Mouse (Mus musculus) neural tube, embryonic 14.5 days (tissue): Measurements from ENCODE around the gene Psme4. TPM values are rescaled to one million over a fixed set of nuclear protein-coding genes. Genes with fewer than 3 reads are reported as not detected.

ENCODE experiments used
- ATAC-seq: fragments of 200-750 bp; cut with Nextera tagmentation; 2 replicates; pipeline ENCODE4 v1.8.0; 2017; ENCODE audit warnings: low read depth, mild to moderate bottlenecking, moderate TSS enrichment, moderate library complexity
- H3K27ac ChIP-seq: fragments of 300-500 bp; sonication (generic); 2 replicates; pipeline ENCODE4 v1.5.1; 2014; ENCODE audit warnings: low read depth, mild to moderate bottlenecking, control low read depth, low read length, moderate library complexity, mixed read lengths
- H3K27me3 ChIP-seq: fragments of 300-500 bp; sonication (generic); 2 replicates; pipeline ENCODE4 v1.6.1; 2014; ENCODE audit warnings: low read length; ENCODE audit not compliant: control insufficient read depth, insufficient read depth
- H3K36me3 ChIP-seq: fragments of 300-500 bp; sonication (generic); 2 replicates; pipeline ENCODE4 v1.6.1; 2014; ENCODE audit warnings: low read length, mixed read lengths; ENCODE audit not compliant: control insufficient read depth, insufficient read depth
- H3K4me1 ChIP-seq: fragments of 300-500 bp; sonication (generic); 2 replicates; pipeline ENCODE4 v1.6.1; 2014; ENCODE audit warnings: low read length; ENCODE audit not compliant: control insufficient read depth, insufficient read depth
- H3K4me2 ChIP-seq: fragments of 300-500 bp; sonication (generic); 2 replicates; pipeline ENCODE4 v1.6.1; 2014; ENCODE audit warnings: mild to moderate bottlenecking, low read depth, low read length, control low read depth
- H3K4me3 ChIP-seq: fragments of 300-500 bp; sonication (generic); 2 replicates; pipeline ENCODE4 v1.5.1; 2014; ENCODE audit warnings: low read depth, low read length, control low read depth, mixed read lengths
- H3K9ac ChIP-seq: fragments of 300-500 bp; sonication (generic); replicated peaks from 2 replicates; pipeline ENCODE4 v1.6.1; 2014; ENCODE audit warnings: low read depth, mild to moderate bottlenecking, control low read depth, low read length, mixed read lengths
- H3K9me3 ChIP-seq: fragments of 300-500 bp; sonication (generic); 2 replicates; pipeline ENCODE4 v1.6.1; 2016; ENCODE audit warnings: low read length; ENCODE audit not compliant: control insufficient read depth
- WGBS: fragments of 180-500 bp; shearing (Covaris S2); extraction: QIAGEN DNeasy Blood & Tissue Kit; methylation state at CpG from one replicate; pipeline ENCODE4 v1.1.7; 2014; 5-methylcytosine and 5-hydroxymethylcytosine counted together
- polyA plus RNA-seq: library from polyadenylated mRNA; unstranded; fragments of >200 nt; fragmentation: Nextera tagmentation; extraction: Ambion mirVana; gene quantifications from 2 replicates; pipeline ENCODE4 v1.2.1, GENCODE M21; 2014

Gene Psme4
- polyA plus RNA-seq = 27.2 and 28.1 TPM in 2 replicates

DNA sequence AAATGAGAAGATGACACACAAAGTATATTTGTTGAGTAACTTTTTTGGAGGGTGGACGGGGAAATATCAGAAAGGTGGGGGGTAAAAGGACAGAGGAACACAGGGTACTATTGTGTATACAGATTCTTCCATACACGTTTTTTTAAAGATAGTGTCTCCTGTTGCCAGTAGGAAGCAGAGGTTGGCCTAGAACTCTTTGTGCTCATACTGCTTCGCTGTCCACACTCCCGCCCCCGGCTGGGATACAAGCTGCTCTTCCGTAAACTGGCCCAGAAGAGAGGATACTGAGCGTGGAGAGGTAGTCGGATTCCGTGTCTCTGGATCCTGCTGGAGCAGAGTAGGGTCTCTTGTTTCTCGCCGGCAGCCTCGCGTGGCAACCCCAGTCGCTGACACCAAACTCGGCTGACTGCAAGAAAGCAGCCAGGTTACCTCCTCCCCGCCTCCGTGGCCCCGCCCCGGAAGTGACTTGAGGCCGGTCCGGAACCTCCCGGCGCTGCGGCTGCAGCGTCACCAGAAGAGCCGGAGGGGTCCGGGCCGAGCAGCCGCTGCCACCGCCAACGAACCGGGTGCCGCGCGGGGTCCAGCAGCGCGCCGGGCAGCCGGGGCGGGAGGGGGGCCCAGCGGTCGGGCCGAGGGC lies at the start of gene Psme4:
Psme4 (plus strand) TSS at position 460 of the 637 bp plus-strand sequence.
- H3K4me2 ChIP-seq = peak within 1 kb of the TSS; percentile 75
- peaks cover 23% of the 10 kb centered on the region for H3K4me1 ChIP-seq
- no peaks in the 10 kb centered on the region for H3K36me3 ChIP-seq
- H3K27me3 ChIP-seq = 0 out of 2 replicates have a peak, but pooled peaks cover 2% of the 10 kb centered on the region
- H3K4me3 ChIP-seq = peak within 1 kb of the TSS; percentile 100
- WGBS = under 1% methylated on average over 40 of the region's 43 CpGs
- no peaks in the 10 kb centered on the region for H3K9me3 ChIP-seq
- peak within 1 kb of the TSS; percentile 99 for H3K9ac ChIP-seq
- peak; percentile 98 for ATAC-seq
- H3K27ac ChIP-seq = peak within 1 kb of the TSS; percentile 95

DNA sequence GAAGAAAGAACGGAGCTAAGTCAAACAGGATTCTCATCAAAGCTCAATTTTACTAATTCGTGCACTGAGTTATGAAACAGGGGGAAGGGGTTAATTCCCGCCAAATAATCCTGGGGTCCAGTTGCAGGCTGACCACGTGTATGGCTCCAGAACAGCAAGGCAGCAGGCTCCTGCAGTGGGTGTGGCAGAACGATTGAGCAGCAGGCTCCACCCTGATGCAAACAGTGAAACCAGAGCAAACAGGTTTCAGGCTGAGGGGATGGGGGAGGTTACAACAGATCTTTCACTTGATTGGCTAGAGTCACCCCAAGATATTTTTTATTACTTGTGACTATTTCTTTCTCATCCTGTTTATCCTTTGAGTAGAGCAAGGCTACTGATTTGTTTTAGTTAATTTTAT lies 48.1 kb upstream of the Psme4 start:
- WGBS = 61% methylated on average over 5 of the region's 5 CpGs
- Histone ChIP-seq H3K9ac (no peak overlapping the region), H3K4me3 (no peak overlapping the region), H3K27ac (no peak overlapping the region), H3K4me2 (no peak overlapping the region), H3K9me3 (no peaks in the 10 kb centered on the region), H3K27me3 (no peaks in the 10 kb centered on the region), H3K4me1 (no peaks in the 10 kb centered on the region), H3K36me3 (no peaks in the 10 kb centered on the region)
- no peak for ATAC-seq

DNA sequence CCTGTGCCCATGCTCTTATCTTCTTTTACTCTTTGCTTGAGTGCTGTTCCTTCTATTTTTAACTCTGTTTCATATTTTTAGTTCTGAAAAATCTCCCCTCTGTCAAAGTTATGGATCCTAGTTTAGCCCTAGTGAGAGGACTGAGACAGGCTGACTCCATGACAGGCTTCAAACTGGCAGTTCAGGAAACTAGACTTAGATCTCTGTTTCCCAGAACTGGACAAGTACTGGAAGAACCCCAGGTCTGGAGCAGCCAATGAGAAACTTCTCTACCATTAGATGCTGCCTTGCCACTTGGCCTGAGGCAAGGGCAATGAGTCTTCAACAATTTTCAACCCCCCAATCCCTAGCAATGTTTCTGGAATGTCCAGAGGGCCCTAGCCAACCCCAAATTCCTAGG lies 40.8 kb upstream of the Psme4 start:
- Histone ChIP-seq H3K4me1 (no peaks in the 10 kb centered on the region), H3K36me3 (no peaks in the 10 kb centered on the region), H3K4me2 (no peak overlapping the region), H3K27me3 (no peaks in the 10 kb centered on the region), H3K9me3 (no peaks in the 10 kb centered on the region), H3K9ac (no peak overlapping the region), H3K27ac (no peak overlapping the region), H3K4me3 (no peak overlapping the region)
- ATAC-seq = no peak

DNA sequence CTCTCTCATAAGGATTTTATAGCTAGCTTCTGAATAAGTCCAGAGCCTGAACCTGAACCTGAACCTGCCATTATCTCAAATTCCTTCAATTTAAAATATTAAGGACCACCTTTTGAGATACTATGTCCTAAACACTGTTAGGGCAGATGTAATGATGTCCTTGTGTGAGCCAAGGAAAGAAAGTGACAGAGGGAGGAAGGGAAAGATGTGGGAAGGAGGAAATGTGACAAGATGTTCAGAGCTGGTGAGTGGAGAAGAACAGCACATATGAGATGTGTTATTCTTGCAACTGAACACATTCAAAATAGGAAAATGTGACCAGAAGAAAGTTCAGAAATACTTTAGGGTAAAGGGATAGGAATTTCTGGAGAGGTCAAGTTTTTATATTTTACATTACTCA lies 38.1 kb upstream of the Psme4 start:
- Histone ChIP-seq H3K4me3 (no peak overlapping the region), H3K27ac (no peak overlapping the region), H3K4me2 (no peak overlapping the region), H3K9ac (no peak overlapping the region), H3K9me3 (no peaks in the 10 kb centered on the region), H3K27me3 (no peaks in the 10 kb centered on the region), H3K4me1 (no peaks in the 10 kb centered on the region), H3K36me3 (no peaks in the 10 kb centered on the region)
- ATAC-seq = no peak

DNA sequence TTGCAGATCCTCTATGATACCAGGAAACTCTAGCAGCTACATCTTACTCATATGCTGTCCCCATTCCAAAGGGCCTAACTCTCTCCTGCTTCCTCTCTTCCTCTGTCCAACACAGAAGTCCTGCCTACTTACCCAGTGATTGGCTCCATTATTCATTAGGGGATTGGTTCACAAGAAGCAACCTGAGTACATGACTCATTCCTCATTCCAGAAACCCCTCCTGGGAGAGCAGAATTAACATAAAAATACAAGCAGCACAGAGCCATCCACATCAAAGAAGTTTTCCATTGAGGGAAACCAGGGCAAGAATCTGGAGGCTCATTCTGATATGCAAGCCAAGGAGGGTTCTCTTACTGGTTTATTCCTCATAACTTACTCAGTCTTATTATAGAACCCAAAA lies 27.5 kb upstream of the Psme4 start:
- no peak for ATAC-seq
- H3K27ac ChIP-seq = no peak overlapping the region
- no peaks in the 10 kb centered on the region for H3K27me3 ChIP-seq
- H3K4me2 ChIP-seq = no peak overlapping the region
- H3K36me3 ChIP-seq = no peaks in the 10 kb centered on the region
- no peak overlapping the region for H3K9ac ChIP-seq
- no peaks in the 10 kb centered on the region for H3K9me3 ChIP-seq
- no peaks in the 10 kb centered on the region for H3K4me1 ChIP-seq
- no peak overlapping the region for H3K4me3 ChIP-seq

DNA sequence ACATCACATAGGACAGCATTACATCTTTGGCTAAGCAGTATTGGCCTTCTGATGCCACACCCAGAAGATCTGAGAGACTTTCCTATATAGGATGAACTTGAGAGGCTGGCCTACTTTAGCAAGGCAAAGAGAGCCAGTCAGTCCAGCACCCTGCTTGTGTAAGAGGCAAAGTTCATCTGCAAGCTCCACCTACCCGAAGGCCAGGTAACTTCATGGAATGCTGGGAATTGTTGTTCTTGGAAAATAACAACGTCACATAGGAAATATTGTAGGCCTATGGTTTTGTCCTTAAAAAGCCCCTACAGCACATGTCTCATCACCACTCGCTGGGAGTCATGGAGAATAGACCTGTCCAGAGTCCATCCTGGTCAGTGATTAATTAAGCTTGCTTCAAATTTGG lies 22.6 kb upstream of the Psme4 start:
- H3K27me3 ChIP-seq = no peaks in the 10 kb centered on the region; the same call in 1 of the 2 replicates
- no peak overlapping the region for H3K4me3 ChIP-seq
- no peaks in the 10 kb centered on the region for H3K4me1 ChIP-seq
- H3K9me3 ChIP-seq = no peaks in the 10 kb centered on the region
- no peak overlapping the region for H3K27ac ChIP-seq
- 87% methylated on average over 3 of the region's 3 CpGs for WGBS
- ATAC-seq = no peak
- H3K36me3 ChIP-seq = no peaks in the 10 kb centered on the region
- no peak overlapping the region for H3K9ac ChIP-seq
- H3K4me2 ChIP-seq = no peak overlapping the region

DNA sequence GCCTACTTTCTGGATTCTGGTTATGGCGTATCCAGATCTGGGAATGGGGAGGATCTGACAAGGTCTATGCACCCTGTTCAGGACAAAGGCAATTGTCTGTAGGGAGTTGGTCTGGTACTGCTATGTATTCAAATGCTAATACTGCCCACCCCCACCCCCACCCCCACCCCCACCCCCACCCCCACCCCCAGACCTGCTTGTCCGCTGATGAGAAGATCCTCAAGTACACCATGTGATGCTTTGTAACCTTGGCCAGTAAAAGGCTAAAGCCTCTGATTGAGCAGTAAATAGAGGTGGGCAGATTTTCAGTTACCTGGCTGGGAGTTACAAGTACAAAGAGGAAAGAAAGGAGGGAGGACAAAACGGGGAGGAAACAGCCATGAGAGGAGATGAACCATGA lies 21.9 kb upstream of the Psme4 start:
- Histone ChIP-seq H3K4me3 (no peak overlapping the region), H3K36me3 (no peaks in the 10 kb centered on the region), H3K9ac (no peak overlapping the region), H3K4me2 (no peak overlapping the region), H3K4me1 (no peaks in the 10 kb centered on the region), H3K9me3 (no peaks in the 10 kb centered on the region), H3K27ac (no peak overlapping the region), H3K27me3 (no peaks in the 10 kb centered on the region; the same call in 1 of the 2 replicates)
- no peak for ATAC-seq
- WGBS = 14% methylated on average over 3 of the region's 3 CpGs

DNA sequence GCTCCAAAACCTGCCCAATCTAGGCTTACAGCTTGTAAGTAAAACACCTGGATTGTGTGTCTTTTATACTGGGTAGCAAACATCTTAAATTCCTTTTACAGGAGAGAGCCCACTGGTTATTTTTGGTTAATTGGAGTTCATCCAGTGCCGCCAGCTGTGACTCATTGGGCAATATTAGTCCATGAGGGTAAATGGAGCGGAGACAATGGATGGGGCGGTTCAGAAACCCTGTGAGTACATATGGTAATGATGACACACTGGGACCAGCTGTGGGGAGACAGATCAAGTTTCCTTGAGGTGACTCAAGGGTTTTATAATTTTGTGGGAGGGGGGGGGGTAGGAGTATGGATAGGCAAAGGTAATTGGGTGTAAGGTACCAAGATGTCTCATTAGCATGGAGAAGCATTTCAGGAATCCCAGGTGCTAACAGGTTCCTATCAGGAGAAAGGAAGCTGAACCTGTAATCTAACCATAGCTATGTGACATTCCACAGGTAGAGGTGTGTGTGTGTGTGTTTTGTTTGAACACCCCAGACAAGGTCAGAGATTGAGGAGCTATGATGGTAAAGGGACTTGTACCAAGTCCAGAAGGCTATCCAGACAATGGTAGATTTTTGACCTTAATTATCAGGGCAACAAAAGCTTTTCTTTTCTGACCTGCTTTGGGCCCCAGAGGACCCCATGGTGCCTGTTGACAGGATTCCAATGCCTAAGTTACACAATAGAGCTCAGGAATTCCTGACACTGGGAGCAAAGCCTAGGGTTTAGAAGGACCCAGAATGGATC lies 21.3 kb upstream of the Psme4 start:
- peak; percentile 58; the same call in 1 of the 2 replicates for ATAC-seq
- WGBS = 25% methylated on average over 3 of the region's 3 CpGs
- no peak overlapping the region for H3K4me2 ChIP-seq
- H3K27me3 ChIP-seq = no peaks in the 10 kb centered on the region; the same call in 1 of the 2 replicates
- H3K27ac ChIP-seq = no peak overlapping the region
- H3K4me1 ChIP-seq = no peaks in the 10 kb centered on the region
- H3K9ac ChIP-seq = no peak overlapping the region
- H3K9me3 ChIP-seq = no peaks in the 10 kb centered on the region
- no peaks in the 10 kb centered on the region for H3K36me3 ChIP-seq
- H3K4me3 ChIP-seq = no peak overlapping the region

DNA sequence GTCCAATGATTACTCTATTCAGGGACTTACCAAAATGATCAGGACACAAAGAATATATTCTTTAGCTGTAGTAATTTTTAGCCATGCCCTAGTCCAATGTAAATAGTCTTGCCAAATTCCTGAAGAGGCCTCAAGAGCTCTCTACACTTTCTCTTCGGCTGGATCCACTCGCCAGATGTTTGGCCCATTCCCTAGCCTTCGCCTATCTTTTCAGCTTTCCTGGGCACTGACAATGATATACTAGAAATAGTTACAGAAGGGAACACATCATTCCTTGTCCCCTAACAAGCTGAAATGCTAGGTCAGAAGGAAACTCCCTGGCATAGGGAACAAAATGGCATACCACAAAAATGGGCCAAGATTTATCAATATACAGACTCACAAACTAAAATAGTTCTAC lies 18.6 kb upstream of the Psme4 start:
- WGBS = 85% methylated on average over 3 of the region's 3 CpGs
- Histone ChIP-seq H3K4me3 (no peak overlapping the region), H3K9ac (no peak overlapping the region), H3K36me3 (no peaks in the 10 kb centered on the region), H3K4me2 (no peak overlapping the region), H3K27ac (no peak overlapping the region), H3K4me1 (no peaks in the 10 kb centered on the region), H3K27me3 (no peaks in the 10 kb centered on the region; the same call in 1 of the 2 replicates), H3K9me3 (no peaks in the 10 kb centered on the region)
- no peak for ATAC-seq
